Mouse (Mus musculus) thymus, adult 2 months (tissue): ENCODE measurements at regions not wholly inside any gene's neighbourhood (a gene's known extent, or its start where the extent isn't known, plus 50 kb on each side); places are given as distances from the start of the nearest gene placed in this dataset.

Source experiments
- DNase-seq: peaks from one replicate; pipeline ENCODE4 v3.0.0; 2021
- H3K27ac ChIP-seq: fragments of 200-500 bp; 2 replicates; pipeline ENCODE4 v1.5.1; 2012; ENCODE audit warnings: low read length, control low read depth; ENCODE audit not compliant: control insufficient read depth, insufficient read depth
- H3K27me3 ChIP-seq: fragments of 200-500 bp; 2 replicates; pipeline ENCODE4 v1.6.1; 2012; ENCODE audit warnings: mild to moderate bottlenecking, low read length, moderate library complexity, mixed read lengths; ENCODE audit not compliant: control insufficient read depth, insufficient read depth
- H3K36me3 ChIP-seq: fragments of 200-500 bp; 2 replicates; pipeline ENCODE4 v1.6.1; 2012; ENCODE audit warnings: mild to moderate bottlenecking, low read length, moderate library complexity; ENCODE audit not compliant: control insufficient read depth, insufficient read depth
- H3K4me1 ChIP-seq: fragments of 200-500 bp; replicated peaks from 2 replicates; pipeline ENCODE4 v1.6.1; 2012; ENCODE audit warnings: low read length; ENCODE audit not compliant: control insufficient read depth, insufficient read depth
- H3K4me3 ChIP-seq: fragments of 200-500 bp; 2 replicates; pipeline ENCODE4 v1.5.1; 2012; ENCODE audit warnings: mild to moderate bottlenecking, low read length, control low read depth, moderate library complexity; ENCODE audit not compliant: control insufficient read depth, insufficient read depth
- CTCF ChIP-seq: fragments of 200-500 bp; IDR thresholded peaks from 2 replicates; pipeline ENCODE4 v1.5.1; 2012; ENCODE audit warnings: mild to moderate bottlenecking, control low read depth, low read length, moderate library complexity, borderline replicate concordance; ENCODE audit not compliant: control insufficient read depth, poor library complexity, insufficient read depth; ENCODE audit errors: extremely low read depth
- POLR2A ChIP-seq: fragments of 200-500 bp; IDR thresholded peaks from 2 replicates; pipeline ENCODE4 v1.6.1; 2012; ENCODE audit warnings: mild to moderate bottlenecking, low read length, control low read depth, moderate library complexity; ENCODE audit not compliant: control insufficient read depth, poor library complexity, insufficient read depth; ENCODE audit errors: extremely low read depth
- WGBS: fragments of 180-500 bp; shearing (Covaris S2); methylation state at CpG from one replicate; pipeline ENCODE4 v1.1.7; 2018; 5-methylcytosine and 5-hydroxymethylcytosine counted together

DNA sequence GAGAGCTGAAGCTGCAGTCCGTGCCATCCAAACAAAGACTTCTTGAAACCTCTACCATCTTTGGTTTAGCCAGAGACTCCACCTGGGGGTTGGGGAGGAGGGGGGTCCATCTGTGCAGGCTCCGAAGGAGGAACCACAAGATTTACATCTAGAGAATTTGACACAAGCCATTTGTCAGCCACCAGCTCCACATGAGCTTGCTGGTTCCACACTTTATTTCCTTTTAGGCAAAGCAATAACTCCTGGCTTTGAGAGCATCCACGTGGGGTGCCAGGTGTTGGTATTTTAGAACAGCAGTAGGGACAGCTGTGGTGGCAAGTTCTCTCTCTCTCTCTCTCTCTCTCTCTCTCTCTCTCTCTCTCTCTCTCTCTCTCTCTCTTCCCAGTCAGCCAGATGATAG lies 99.6 kb upstream of the Kbtbd8 start:
- Histone ChIP-seq H3K4me1 (0 out of 2 replicates have a peak, but pooled peaks cover 3% of the 10 kb centered on the region), H3K27me3 (no peaks in the 10 kb centered on the region), H3K36me3 (no peaks in the 10 kb centered on the region), H3K4me3 (no peak overlapping the region), H3K27ac (no peak overlapping the region)
- DNase-seq = no peak
- 4% methylated on average over 3 of the region's 3 CpGs for WGBS
- TF ChIP-seq CTCF = no peak
- no peak for TF ChIP-seq POLR2A

DNA sequence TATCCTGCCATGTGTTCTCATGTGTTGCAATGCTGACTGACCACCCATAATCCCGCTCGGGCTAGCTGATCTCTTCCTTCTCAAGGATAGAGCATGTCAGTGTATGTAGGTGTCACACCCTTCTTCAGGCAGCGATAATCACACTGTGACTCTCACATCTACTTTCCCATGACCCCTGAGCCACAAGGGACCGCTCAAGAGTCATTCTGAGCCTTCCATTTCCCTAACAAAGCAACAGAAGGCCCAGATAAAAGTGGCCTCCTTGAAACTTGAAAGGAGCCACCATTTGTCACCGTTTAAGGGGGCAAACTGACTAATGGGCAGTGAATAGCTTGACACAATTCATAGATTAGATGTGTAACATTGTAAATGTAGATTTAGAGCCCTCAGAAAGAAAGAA lies 103.9 kb upstream of the Kbtbd8 start:
- TF ChIP-seq POLR2A = no peak
- TF ChIP-seq CTCF = no peak
- 0 out of 2 replicates have a peak, but pooled peaks cover 3% of the 10 kb centered on the region for H3K4me1 ChIP-seq
- no peak overlapping the region for H3K27ac ChIP-seq
- no peaks in the 10 kb centered on the region for H3K27me3 ChIP-seq
- WGBS = 77% methylated on average over 5 of the region's 5 CpGs
- no peak for DNase-seq
- no peak overlapping the region for H3K4me3 ChIP-seq
- H3K36me3 ChIP-seq = no peaks in the 10 kb centered on the region

DNA sequence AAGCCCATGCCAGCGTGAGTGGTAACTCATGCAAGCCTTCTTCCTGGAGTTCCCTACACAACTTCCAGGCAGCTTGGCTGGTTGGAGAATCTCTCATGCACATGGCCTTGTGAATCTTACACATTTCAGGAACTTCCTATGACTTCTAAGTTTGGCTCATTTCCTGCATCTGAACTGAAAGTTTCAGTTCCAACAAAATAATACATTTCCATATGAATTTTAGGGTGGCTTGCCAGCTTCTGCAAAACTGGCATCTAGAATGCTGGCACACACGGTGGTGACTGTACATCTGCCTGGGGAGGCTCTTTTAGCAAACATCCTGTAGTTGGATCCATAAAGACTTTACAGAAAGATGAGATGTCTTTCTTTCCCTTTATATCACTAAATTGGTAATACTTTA lies 110.6 kb upstream of the Kbtbd8 start:
- H3K36me3 ChIP-seq = no peaks in the 10 kb centered on the region
- H3K27me3 ChIP-seq = no peaks in the 10 kb centered on the region
- no peak for TF ChIP-seq CTCF
- no peak for TF ChIP-seq POLR2A
- no peak overlapping the region for H3K27ac ChIP-seq
- H3K4me1 ChIP-seq = no peaks in the 10 kb centered on the region
- 96% methylated on average over 2 of the region's 2 CpGs for WGBS
- no peak overlapping the region for H3K4me3 ChIP-seq
- DNase-seq = no peak

DNA sequence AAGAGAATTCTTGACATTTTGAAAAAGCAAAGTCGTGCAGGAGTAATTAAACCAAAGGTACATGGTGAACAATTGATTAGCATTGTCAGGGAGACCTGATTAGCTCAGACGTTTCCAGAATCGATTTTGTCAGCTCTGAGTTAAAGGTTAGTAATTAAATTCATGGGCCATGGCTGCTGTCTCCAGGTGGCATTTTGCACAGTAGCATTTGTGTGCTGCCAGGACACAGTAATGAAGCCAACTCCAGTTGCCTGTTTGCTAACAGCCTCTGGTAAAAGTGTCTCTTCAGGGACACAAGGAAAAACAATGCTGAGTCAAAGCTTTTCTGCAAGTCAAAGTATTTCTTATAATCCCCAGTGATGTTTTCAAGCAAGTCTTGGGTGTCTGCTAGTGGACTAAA lies 113.3 kb upstream of the Kbtbd8 start:
- H3K36me3 ChIP-seq = no peaks in the 10 kb centered on the region
- DNase-seq = no peak
- WGBS = 73% methylated on average over 3 of the region's 3 CpGs
- H3K27ac ChIP-seq = no peak overlapping the region
- no peak for TF ChIP-seq POLR2A
- no peak for TF ChIP-seq CTCF
- H3K4me1 ChIP-seq = no peaks in the 10 kb centered on the region
- no peaks in the 10 kb centered on the region for H3K27me3 ChIP-seq
- H3K4me3 ChIP-seq = no peak overlapping the region

DNA sequence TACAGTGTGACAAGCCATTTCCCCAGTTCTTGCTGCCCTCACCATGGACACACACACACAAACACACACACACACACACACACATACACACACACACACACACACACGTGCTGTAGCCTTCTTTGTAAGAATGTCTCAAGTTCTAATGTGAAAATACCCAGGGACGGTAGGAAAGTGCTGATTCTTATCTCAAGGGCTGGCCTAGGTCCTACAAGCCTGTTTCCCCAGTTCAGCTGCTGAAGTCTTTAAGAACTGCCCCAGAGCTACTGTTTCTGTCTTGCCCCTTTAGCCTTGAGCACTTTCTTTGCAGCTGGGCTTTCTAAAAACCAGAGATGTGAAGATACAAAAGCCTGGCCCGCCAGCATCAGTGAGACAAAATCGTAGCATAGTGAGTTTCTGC lies 117.5 kb upstream of the Kbtbd8 start:
- 49% methylated on average over 4 of the region's 4 CpGs for WGBS
- Histone ChIP-seq H3K4me3 (no peak overlapping the region), H3K27ac (no peak overlapping the region), H3K27me3 (no peaks in the 10 kb centered on the region; the same call in 1 of the 2 replicates), H3K36me3 (no peaks in the 10 kb centered on the region), H3K4me1 (no peaks in the 10 kb centered on the region)
- DNase-seq = no peak
- TF ChIP-seq POLR2A (no peak), CTCF (no peak)

DNA sequence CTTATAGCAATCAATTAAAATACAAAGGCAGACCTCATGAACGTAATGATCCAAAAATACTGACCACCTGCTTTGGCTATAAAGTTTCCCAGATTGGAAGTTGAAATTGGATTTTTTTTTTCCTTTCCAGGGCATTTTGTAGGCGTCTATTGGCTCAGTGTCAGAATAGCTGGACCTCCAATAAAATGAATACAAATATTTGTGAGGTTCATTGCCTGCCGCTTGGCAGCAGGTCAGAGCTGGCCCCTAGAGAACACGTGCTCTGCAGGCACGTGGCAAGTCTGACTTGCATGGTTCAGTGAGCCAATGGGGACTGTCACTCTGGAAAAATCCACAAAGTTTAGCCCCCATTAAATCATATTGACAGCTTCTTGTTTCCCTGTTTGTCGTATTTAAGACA lies 118.0 kb upstream of the Kbtbd8 start:
- TF ChIP-seq POLR2A (no peak), CTCF (no peak)
- H3K4me1 ChIP-seq = no peaks in the 10 kb centered on the region
- H3K4me3 ChIP-seq = no peak overlapping the region
- no peaks in the 10 kb centered on the region; the same call in 1 of the 2 replicates for H3K27me3 ChIP-seq
- 61% methylated on average over 6 of the region's 6 CpGs for WGBS
- no peak for DNase-seq
- no peak overlapping the region for H3K27ac ChIP-seq
- no peaks in the 10 kb centered on the region for H3K36me3 ChIP-seq

DNA sequence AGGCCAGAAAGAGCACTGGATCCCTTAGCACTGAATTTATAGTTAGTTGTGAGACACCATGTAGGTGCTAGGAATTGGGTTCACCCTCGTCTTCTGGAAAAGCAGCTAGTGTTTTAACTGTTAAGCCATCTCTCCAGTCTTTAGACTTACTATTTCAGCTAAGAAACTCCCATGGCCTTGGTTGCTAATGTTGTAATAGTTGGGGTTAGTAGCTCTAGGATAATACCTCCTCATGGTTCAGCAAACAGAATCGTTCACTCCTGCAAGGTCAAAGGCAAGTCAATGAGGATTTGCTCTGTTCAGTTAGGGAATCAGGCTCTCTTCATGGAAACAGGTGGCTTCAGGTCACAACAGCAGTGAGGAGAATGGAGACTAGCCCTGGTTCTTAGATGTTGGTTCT lies 118.7 kb upstream of the Kbtbd8 start:
- H3K27ac ChIP-seq = no peak overlapping the region
- no peaks in the 10 kb centered on the region for H3K36me3 ChIP-seq
- H3K4me1 ChIP-seq = no peaks in the 10 kb centered on the region
- DNase-seq = no peak
- H3K4me3 ChIP-seq = no peak overlapping the region
- H3K27me3 ChIP-seq = no peaks in the 10 kb centered on the region; the same call in 1 of the 2 replicates
- 94% methylated on average over 2 of the region's 2 CpGs for WGBS
- TF ChIP-seq POLR2A (no peak), CTCF (no peak)
